Mouse (Mus musculus): ENCODE results near the gene Tfcp2l1. TPM values are rescaled to one million over a fixed set of nuclear protein-coding genes. Genes with fewer than 3 reads are reported as not detected.

Gene Tfcp2l1
- total and polyA plus RNA-seq, 3 experiments: not detected

- Histone ChIP-seq H3K36me3 (ENCODE audit: control insufficient read depth in 1 of 2, insufficient read depth in 2 of 2, low read length in 2 of 2) (no peaks in the 10 kb centered on the region), H3K4me1 (ENCODE audit: control insufficient read depth in 1 of 2, insufficient read depth in 2 of 2, low read length in 2 of 2) (no peaks in the 10 kb centered on the region), H3K9ac (ENCODE audit: control insufficient read depth, low read depth, low read length, poor library complexity, severe bottlenecking) (no peak overlapping the region), H3K27ac (ENCODE audit: control insufficient read depth, low read depth, low read length) (no peak overlapping the region), H3K4me3 (ENCODE audit: control insufficient read depth in 1 of 2, insufficient read depth in 1 of 2, low read depth in 2 of 2, low read length in 2 of 2) (no peak overlapping the region), H3K79me2 (ENCODE audit: control insufficient read depth, insufficient read depth, low read length, poor library complexity) (no peaks in the 10 kb centered on the region), H3K9me3 (replicated peaks; ENCODE audit: insufficient read depth, low read length) (no peaks in the 10 kb centered on the region), H3K27me3 (ENCODE audit: control insufficient read depth in 1 of 2, insufficient read depth in 2 of 2, low read length in 2 of 2) (no peaks in the 10 kb centered on the region)
- no peak for DNase-seq (ENCODE audit: low read depth, low spot score)
- no peak for TF ChIP-seq CHD2 (IDR thresholded peaks at IDR 0.05; ENCODE audit: low read length)
- no peak for TF ChIP-seq ZMIZ1 (IDR thresholded peaks at IDR 0.05; ENCODE audit: low read depth, low read length)
- TF ChIP-seq TAL1 (IDR thresholded peaks at IDR 0.05; ENCODE audit: low read length): no peak
- no peak for TF ChIP-seq MEF2A (IDR thresholded peaks at IDR 0.05; ENCODE audit: extremely low read depth, insufficient replicate concordance, low read depth, low read length, poor library complexity, severe bottlenecking)
- TF ChIP-seq BHLHE40 (IDR thresholded peaks at IDR 0.05; ENCODE audit: borderline replicate concordance, low read depth, low read length): no peak
- no peak for TF ChIP-seq TBP (IDR thresholded peaks at IDR 0.05; ENCODE audit: low read depth, low read length)
- no peak for TF ChIP-seq TCF12 (IDR thresholded peaks at IDR 0.05; ENCODE audit: low read depth, low read length)
- no peak for TF ChIP-seq EP300 (IDR thresholded peaks at IDR 0.05; ENCODE audit: low read depth in 1 of 2, low read length in 2 of 2)
- no peak for TF ChIP-seq ZC3H11A (IDR thresholded peaks at IDR 0.05; ENCODE audit: low read depth, low read length)
- no peak for TF ChIP-seq MYC (IDR thresholded peaks at IDR 0.05; ENCODE audit: low read depth, low read length)
- no peak for TF ChIP-seq ZKSCAN1 (IDR thresholded peaks at IDR 0.05; ENCODE audit: low read depth, low read length)
- no peak for TF ChIP-seq USF2 (IDR thresholded peaks at IDR 0.05; ENCODE audit: borderline replicate concordance in 1 of 2, insufficient read depth in 1 of 2, low read depth in 1 of 2, low read length in 2 of 2)
- TF ChIP-seq E2F4 (IDR thresholded peaks at IDR 0.05; ENCODE audit: borderline replicate concordance, low read depth, low read length): no peak
- no peak for TF ChIP-seq NELFE (IDR thresholded peaks at IDR 0.05; ENCODE audit: low read depth, low read length)
These were observed 99.3 kb downstream of the Tfcp2l1 start for GRCm38 (mm10) chr1:118727075-118727474.

DNA sequence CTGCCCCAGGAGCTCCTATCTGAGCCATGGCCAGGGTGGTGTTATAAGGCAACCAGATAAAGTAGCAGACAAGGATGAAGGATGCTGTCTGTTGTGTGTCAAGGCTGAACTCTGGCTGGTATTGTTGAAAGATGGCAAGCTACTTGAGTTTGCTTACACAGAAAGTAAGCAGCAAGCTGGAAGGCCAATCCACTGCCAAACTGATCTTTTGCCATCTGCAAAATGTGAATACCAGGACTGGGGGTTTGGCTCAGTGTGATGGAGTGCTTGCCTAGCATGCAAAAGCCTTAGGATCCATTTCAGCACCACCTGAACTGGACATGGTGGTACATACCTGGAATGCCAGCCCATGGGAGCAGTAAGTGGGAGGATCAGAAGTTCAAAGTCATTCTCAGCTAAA, 101.1 kb downstream of the Tfcp2l1 start:
- Histone ChIP-seq H3K9me3 (replicated peaks; ENCODE audit: insufficient read depth, low read length) (no peaks in the 10 kb centered on the region), H3K79me2 (ENCODE audit: control insufficient read depth, insufficient read depth, low read length, poor library complexity) (no peaks in the 10 kb centered on the region), H3K9ac (ENCODE audit: control insufficient read depth, low read depth, low read length, poor library complexity, severe bottlenecking) (no peak overlapping the region), H3K4me1 (ENCODE audit: control insufficient read depth in 1 of 2, insufficient read depth in 2 of 2, low read length in 2 of 2) (no peaks in the 10 kb centered on the region), H3K27me3 (ENCODE audit: control insufficient read depth in 1 of 2, insufficient read depth in 2 of 2, low read length in 2 of 2) (no peaks in the 10 kb centered on the region), H3K36me3 (ENCODE audit: control insufficient read depth in 1 of 2, insufficient read depth in 2 of 2, low read length in 2 of 2) (no peaks in the 10 kb centered on the region), H3K4me3 (ENCODE audit: control insufficient read depth in 1 of 2, insufficient read depth in 1 of 2, low read depth in 2 of 2, low read length in 2 of 2) (no peak overlapping the region), H3K27ac (ENCODE audit: control insufficient read depth, low read depth, low read length) (no peak overlapping the region)
- TF ChIP-seq NELFE (IDR thresholded peaks at IDR 0.05; ENCODE audit: low read depth, low read length): no peak
- TF ChIP-seq ZMIZ1 (IDR thresholded peaks at IDR 0.05; ENCODE audit: low read depth, low read length): no peak
- TF ChIP-seq SMC3 (IDR thresholded peaks at IDR 0.05; ENCODE audit: low read depth, low read length): no peak
- no peak for TF ChIP-seq NRF1 (IDR thresholded peaks at IDR 0.05; ENCODE audit: insufficient read depth, low read depth, low read length, poor library complexity, severe bottlenecking)
- no peak for TF ChIP-seq GABPA (IDR thresholded peaks at IDR 0.05; ENCODE audit: low read depth, low read length)
- TF ChIP-seq GATA1 (IDR thresholded peaks at IDR 0.05; ENCODE audit: low read depth, low read length): no peak
- DNase-seq (ENCODE audit: low read depth, low spot score): no peak

Other genes starting within 250 kb of the Tfcp2l1 start
- 13.9 and 16.0 TPM in 2 replicates for gene Clasp1, start 238.9 kb upstream of the Tfcp2l1 start, total RNA-seq (2012; rRNA removed)
- gene Clasp1, start 238.9 kb upstream of the Tfcp2l1 start, polyA plus RNA-seq (2012; ENCODE audit: insufficient read depth in 1 of 2, insufficient read length in 2 of 2, low read depth in 1 of 2, low replicate concordance in 2 of 2, missing spikeins in 1 of 2): 10 to 100 TPM in 1 of 2 experiments, not detected in 1; 21.3 TPM

All from MEL (cell line).